Mouse (Mus musculus) CD4-positive, CD25-positive, alpha-beta regulatory T cell, adult 4 months (primary cell): ENCODE data around the gene Ndc1. TPM values are rescaled to one million over a fixed set of nuclear protein-coding genes. Genes with fewer than 3 reads are reported as not detected.

Experiments used
- ATAC-seq: one replicate; pipeline ENCODE4 v1.8.0; 2017
- polyA plus RNA-seq, 2 experiments: library from polyadenylated mRNA; unstranded; fragments of 100-300 nt; shearing (Covaris generic); gene quantifications; one replicate each; pipeline ENCODE4 v1.2.1; 2017

The Ndc1 gene
- polyA plus RNA-seq, 2 experiments from 2014 or later = 3.8 to 5.3 TPM

DNA sequence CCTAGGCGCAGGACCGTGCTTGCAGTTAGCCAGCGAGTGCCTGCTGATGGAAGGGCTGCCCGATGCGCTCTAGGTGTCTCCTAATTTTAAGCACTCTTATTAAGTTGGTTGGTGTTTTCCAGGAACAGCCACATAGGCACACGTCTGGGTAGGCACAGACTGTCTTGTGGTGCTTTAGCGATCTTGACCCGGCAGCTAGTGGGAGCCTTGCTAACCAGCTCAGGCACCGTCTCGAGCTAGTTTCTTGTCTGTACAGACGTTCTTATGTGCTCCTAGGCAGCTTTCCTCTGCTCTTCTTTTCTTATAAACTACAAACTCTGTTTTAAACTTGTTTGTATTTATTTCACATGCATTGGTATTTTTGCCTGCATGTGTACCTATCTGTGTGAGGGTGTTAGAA, 76.0 kb downstream of the Ndc1 start:
- no peak for ATAC-seq

- ATAC-seq = no peak
Measured at GRCm38 (mm10) chr4:107448481-107448880, 80.9 kb downstream of the Ndc1 start.

- no peak for ATAC-seq
Measured at GRCm38 (mm10) chr4:107449519-107449918, 81.9 kb downstream of the Ndc1 start.

DNA sequence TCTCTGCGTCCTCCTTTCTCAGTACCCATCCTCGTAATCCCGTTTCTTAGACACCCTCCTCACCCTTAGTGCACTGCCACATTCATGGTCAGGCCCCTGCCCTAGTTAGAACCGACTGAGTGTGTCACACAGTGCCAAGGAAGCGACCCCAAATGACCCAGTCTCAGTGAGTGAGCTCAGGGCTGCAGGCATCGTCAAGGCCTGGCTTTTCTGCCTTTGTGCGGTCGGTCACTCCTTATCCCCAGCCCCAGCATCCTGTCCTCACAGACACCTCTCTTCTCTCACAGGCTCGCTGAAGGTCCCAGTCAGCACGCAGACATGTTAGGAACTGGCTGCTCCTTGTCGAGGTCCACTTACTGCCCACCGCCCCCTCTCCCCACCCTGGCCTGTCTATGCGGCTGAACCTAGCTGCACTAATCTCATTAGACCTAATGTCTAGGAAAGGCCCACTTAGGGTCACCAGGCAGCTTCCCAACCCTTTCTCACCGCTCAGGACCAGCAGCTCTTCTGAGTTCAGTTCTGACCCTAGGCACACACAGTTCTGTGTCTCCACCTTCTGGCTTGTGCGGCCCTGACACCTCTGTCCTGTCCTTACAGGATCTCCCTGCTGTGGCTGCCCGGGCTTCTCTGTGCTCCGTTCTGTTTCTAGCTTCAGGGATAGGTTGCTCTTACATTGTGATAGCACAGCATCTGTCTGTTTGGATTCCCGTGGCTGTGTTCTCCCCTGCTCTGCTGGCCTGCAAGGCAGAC, 84.9 kb downstream of the Ndc1 start:
- ATAC-seq = no peak

DNA sequence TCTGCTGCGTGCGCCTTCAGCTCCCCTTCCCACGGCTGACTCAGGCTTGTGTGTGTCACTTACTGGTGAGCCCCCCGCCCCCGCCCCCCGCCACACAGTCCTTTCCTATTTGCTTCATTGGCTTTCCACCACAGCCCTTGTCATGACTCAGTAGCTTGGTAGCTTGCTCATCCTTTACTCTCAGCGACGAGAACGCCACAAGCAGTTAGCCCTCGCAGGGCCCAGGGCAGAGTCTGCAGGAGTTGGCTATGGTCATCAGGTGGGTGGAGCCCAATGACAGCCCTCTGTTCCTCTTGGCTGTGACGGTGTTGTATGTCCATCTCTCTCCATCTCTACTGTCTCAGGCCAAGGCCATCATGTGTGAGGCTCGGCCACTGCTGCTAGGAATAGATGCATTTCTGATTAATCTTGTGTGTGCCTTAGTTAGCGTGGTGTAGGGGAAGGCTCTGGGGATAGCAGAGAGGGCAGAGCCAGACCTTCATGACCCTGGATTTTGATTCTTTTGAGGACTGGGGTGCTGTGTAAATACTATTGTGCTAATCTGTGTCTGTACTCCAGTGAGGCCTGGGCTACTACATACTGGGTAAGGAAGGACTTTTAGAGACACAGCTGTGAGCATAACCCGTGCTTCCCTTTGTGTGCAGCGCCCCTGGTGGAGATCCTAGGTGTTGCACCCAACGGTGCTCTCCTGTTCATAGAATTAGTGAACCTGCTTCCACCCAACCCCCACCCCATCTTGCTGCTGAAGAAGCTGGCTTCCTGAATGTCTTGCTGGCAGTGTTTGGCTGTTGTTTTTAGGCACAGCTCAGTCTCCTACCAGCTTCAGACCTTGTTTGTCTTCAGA, 85.8 kb downstream of the Ndc1 start:
- ATAC-seq = no peak

- no peak for ATAC-seq
Measured at GRCm38 (mm10) chr4:107457602-107458001, 90.0 kb downstream of the Ndc1 start.

DNA sequence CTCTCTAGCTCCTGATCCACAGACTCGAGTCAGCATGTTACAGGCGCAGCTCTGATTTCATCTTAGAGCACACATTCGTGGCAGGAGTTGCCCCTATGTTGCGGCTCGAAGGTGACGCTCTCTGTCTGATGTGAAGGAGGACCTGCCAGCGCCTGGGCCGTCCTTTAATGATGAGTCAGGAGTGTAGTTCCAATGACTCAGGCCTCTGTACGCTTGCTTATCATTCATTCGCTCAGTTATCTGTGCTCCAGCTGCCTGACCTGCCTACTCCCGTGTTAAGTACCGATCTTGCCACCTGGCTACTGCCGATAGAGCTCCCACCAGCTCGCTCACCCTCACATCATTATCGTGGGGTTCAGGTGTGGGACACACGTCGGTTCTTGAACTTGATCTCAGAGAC, 91.3 kb downstream of the Ndc1 start:
- ATAC-seq = no peak

DNA sequence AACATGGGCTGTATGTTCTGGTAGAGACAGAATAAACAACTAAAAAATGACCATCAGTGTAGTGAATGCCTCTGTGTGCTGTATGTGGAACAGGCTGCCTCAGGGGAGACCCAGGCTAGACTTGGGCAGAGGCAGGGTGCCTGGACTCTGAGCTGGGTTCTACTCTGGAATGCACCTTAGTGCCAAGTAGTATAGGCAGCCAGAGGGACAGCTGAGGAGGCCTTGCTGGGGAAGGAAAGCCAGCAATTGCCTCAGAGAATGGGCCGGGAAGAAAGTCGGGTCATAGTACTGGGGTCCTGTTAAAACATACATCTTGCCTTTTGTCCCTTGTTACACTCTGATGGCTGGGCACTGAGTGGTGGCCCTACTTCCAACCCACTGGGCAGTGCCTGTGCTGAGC, 91.9 kb downstream of the Ndc1 start:
- no peak for ATAC-seq

GRCm38 (mm10) chr4:107460468-107460867, 92.9 kb downstream of the Ndc1 start:
- ATAC-seq = no peak

Other genes starting within 250 kb of the Ndc1 start
- 100 to 1,000 TPM; 439 to 478 TPM for gene Tmem59, start 189.4 kb upstream of the Ndc1 start, polyA plus RNA-seq
- gene Tceanc2, start 188.7 kb upstream of the Ndc1 start, polyA plus RNA-seq = 10 to 100 TPM; 19.4 to 19.8 TPM
- gene Ldlrad1, start 158.6 kb upstream of the Ndc1 start, polyA plus RNA-seq = under 1 TPM in 1 of 2 experiments, not detected in 1; 0.30 TPM
- gene Lrrc42, start 114.3 kb upstream of the Ndc1 start, polyA plus RNA-seq = 10 to 100 TPM; 17.8 to 22.9 TPM
- 10 to 100 TPM; 23.8 to 30.6 TPM for gene Hspb11, start 114.2 kb upstream of the Ndc1 start, polyA plus RNA-seq
- not detected for gene Dio1, start 60.6 kb upstream of the Ndc1 start, polyA plus RNA-seq
- 10 to 100 TPM; 90.0 to 98.0 TPM for gene Yipf1, start 53.4 kb upstream of the Ndc1 start, polyA plus RNA-seq
- gene Glis1, start 66.8 kb downstream of the Ndc1 start, polyA plus RNA-seq = not detected